Mouse (Mus musculus): Measurements from ENCODE around the gene Klhl20. TPM values are rescaled to one million over a fixed set of nuclear protein-coding genes. Genes with fewer than 3 reads are reported as not detected.

Klhl20 gene
- polyA plus RNA-seq, 1 experiment from 2014 or later = 22.6 TPM

DNA sequence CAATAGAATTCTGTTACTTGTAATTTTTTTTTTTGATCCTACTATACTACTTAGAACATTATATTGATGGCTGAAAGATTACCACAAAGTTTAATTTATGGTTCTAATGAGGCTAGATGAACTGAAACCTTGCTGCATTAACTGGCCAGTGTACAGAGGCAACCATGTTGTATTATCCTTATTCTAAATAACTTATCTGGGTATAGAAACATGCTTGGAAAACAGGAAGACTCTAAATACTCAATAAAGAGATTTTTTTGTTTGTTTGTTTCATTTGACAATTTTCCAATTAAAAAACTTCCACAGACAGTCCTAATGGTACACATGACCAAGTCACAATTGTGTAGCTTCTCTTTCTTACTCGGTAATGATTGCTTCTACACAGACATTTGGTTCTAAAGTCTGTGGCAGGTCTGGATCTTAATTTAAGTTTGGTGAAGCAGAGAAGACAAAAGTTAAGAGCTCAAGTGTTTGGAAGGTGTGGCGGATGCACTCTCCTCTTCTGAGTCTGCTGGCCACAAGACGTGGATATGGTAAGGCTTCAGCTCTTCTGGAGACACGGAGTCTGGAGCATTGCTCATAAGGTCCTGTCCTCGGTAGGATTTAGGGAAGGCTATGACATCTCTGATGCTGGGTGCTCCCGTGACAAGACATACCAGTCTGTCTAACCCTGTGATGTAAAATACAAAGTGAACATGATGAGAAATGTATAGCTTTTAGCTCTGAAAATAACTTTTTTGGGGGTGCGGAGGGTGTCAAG, 89.9 kb downstream of the Klhl20 start:
- peaks cover 40% of the 10 kb centered on the region for H3K36me3 ChIP-seq (ENCODE audit: control insufficient read depth, insufficient read depth, low read length)
- H3K27ac ChIP-seq (ENCODE audit: low read depth, low read length) = no peak overlapping the region
- H3K4me2 ChIP-seq (ENCODE audit: low read depth, low read length) = no peak overlapping the region
- WGBS = 93% methylated on average over 7 of the region's 7 CpGs
- H3K4me3 ChIP-seq (ENCODE audit: low read depth, low read length) = no peak overlapping the region
- no peak overlapping the region for H3K9ac ChIP-seq (replicated peaks; ENCODE audit: low read depth, low read length)
- H3K27me3 ChIP-seq (ENCODE audit: control insufficient read depth, insufficient read depth, low read length) = no peaks in the 10 kb centered on the region
- no peak for ATAC-seq (ENCODE audit: low read depth)
- H3K4me1 ChIP-seq (ENCODE audit: control insufficient read depth, insufficient read depth, low read length) = peaks cover 14% of the 10 kb centered on the region
- H3K9me3 ChIP-seq (ENCODE audit: control insufficient read depth, low read length) = no peaks in the 10 kb centered on the region

DNA sequence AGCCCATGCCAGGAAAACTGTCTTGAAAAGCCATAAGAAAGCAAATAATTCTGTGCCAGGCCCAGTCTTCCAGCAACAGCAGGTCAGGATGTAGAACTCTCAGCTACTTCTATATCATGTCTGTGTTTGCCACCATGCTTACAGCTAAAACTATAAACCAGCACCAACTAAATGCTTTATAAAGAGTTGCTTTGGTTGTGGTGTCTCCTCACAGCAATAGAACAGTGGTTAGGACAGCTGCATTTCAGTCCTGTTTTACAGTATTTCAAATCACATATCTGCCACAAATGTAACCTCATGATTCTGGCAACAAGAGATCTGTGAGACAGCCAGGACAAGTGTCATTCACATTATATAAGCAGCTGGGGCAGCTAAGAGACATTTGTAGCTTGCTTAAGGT, 90.5 kb downstream of the Klhl20 start:
- Histone ChIP-seq H3K4me3 (ENCODE audit: low read depth, low read length) (no peak overlapping the region), H3K9ac (replicated peaks; ENCODE audit: low read depth, low read length) (no peak overlapping the region), H3K27ac (ENCODE audit: low read depth, low read length) (no peak overlapping the region), H3K4me1 (ENCODE audit: control insufficient read depth, insufficient read depth, low read length) (peaks cover 14% of the 10 kb centered on the region), H3K27me3 (ENCODE audit: control insufficient read depth, insufficient read depth, low read length) (no peaks in the 10 kb centered on the region), H3K9me3 (ENCODE audit: control insufficient read depth, low read length) (no peaks in the 10 kb centered on the region), H3K36me3 (ENCODE audit: control insufficient read depth, insufficient read depth, low read length) (peaks cover 41% of the 10 kb centered on the region), H3K4me2 (ENCODE audit: low read depth, low read length) (no peak overlapping the region)
- no peak for ATAC-seq (ENCODE audit: low read depth)

DNA sequence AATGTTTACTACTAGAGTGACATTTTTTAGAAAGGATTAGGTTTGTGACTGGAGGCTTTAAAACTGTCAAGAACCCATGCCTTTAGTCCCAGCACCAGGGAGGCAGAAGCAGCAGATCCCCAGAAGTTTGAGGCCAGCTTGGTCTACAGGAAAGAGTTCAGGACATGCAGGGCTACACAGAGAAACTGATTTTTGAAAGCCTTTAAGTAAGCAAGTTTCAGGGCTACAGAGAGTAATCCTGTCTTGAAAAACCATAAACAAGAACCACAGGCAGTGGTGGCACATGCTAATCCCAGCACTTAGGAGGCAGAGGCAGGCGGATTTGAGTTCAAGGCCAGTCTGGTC, 90.9 kb downstream of the Klhl20 start:
- Histone ChIP-seq H3K9ac (replicated peaks; ENCODE audit: low read depth, low read length) (no peak overlapping the region), H3K27ac (ENCODE audit: low read depth, low read length) (no peak overlapping the region), H3K36me3 (ENCODE audit: control insufficient read depth, insufficient read depth, low read length) (peaks cover 41% of the 10 kb centered on the region), H3K9me3 (ENCODE audit: control insufficient read depth, low read length) (no peaks in the 10 kb centered on the region), H3K4me2 (ENCODE audit: low read depth, low read length) (no peak overlapping the region), H3K4me1 (ENCODE audit: control insufficient read depth, insufficient read depth, low read length) (peaks cover 14% of the 10 kb centered on the region), H3K27me3 (ENCODE audit: control insufficient read depth, insufficient read depth, low read length) (no peaks in the 10 kb centered on the region), H3K4me3 (ENCODE audit: low read depth, low read length) (no peak overlapping the region)
- WGBS = 72% methylated on average over 1 of the region's 1 CpGs
- ATAC-seq (ENCODE audit: low read depth) = no peak

DNA sequence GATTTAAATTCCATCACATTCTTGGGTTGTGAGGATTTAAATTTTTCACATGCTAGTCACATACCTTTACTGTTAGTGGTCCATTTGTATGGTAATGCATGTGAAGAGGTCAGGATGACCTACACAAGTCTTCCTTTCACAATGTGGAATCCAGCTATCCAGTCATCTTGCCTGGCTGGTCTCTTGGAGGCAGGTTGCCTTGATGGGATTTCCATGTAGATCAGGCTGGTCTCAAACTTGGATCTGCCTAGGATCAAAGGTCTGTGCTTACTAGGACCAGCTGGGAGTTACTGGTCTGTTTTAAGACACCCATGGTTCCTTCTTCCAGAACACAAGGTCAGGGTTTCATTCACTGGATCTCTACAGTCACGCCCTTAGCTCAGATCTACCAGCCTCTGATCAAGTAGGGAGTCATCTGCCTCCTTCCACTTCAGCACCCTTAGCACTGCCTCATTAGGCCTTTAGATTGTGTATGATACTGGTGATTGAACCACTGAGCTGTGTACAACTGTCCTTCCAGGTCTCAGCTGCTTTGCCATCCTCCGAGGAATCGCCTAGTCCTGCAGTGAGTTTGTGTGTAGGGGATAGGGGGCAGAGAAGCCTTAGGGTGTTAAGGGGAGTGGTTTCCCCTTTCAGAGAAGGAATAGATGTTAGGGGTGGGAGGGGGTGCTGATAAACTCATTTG, 91.4 kb downstream of the Klhl20 start:
- peak; percentile 10; the same call in 1 of the 2 replicates for ATAC-seq (ENCODE audit: low read depth)
- Histone ChIP-seq H3K4me1 (ENCODE audit: control insufficient read depth, insufficient read depth, low read length) (peaks cover 14% of the 10 kb centered on the region), H3K4me2 (ENCODE audit: low read depth, low read length) (no peak overlapping the region), H3K9ac (replicated peaks; ENCODE audit: low read depth, low read length) (no peak overlapping the region), H3K4me3 (ENCODE audit: low read depth, low read length) (no peak overlapping the region), H3K9me3 (ENCODE audit: control insufficient read depth, low read length) (no peaks in the 10 kb centered on the region), H3K27ac (ENCODE audit: low read depth, low read length) (no peak overlapping the region), H3K27me3 (ENCODE audit: control insufficient read depth, insufficient read depth, low read length) (no peaks in the 10 kb centered on the region), H3K36me3 (ENCODE audit: control insufficient read depth, insufficient read depth, low read length) (peaks cover 39% of the 10 kb centered on the region)
- WGBS = 19% methylated on average over 3 of the region's 3 CpGs

DNA sequence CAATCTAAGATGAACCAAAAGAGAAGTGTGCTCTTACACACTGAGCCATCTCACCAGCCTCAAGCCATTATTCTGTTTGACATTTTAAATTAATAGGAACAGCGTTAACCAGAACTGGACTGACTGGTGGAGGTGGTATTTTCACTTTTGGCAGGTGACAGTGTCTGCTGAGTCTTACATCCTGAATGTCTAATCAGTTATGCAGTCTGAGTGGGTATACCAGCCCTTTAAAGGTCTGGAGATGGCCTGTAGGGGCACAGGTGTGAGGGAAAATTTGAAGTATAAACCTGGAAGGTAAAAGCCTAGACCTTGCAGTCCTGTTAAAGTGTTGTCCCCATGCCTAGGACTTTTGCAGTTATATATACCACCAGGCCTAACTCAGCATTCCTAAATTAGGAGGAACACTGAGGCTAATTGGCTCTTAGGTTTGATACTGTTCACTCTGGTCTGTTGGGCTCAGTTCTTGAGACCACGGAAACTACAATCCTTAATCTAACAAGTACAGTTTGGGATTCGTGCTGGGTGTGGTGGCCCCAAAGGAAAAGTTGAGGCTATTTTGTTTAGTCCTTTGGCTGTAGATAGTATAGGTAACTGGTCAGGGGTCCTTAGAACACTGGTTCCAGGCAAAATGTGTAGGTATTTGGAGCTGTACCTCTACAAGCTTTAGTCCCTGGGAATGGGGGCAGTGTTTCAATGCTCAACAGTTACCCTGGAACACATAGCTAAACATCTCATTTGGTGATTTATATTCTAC, 92.2 kb downstream of the Klhl20 start:
- Histone ChIP-seq H3K4me3 (ENCODE audit: low read depth, low read length) (no peak overlapping the region), H3K9me3 (ENCODE audit: control insufficient read depth, low read length) (no peaks in the 10 kb centered on the region), H3K36me3 (ENCODE audit: control insufficient read depth, insufficient read depth, low read length) (peaks cover 37% of the 10 kb centered on the region), H3K4me2 (ENCODE audit: low read depth, low read length) (no peak overlapping the region), H3K27me3 (ENCODE audit: control insufficient read depth, insufficient read depth, low read length) (no peaks in the 10 kb centered on the region), H3K9ac (replicated peaks; ENCODE audit: low read depth, low read length) (no peak overlapping the region), H3K27ac (ENCODE audit: low read depth, low read length) (no peak overlapping the region), H3K4me1 (ENCODE audit: control insufficient read depth, insufficient read depth, low read length) (peaks cover 14% of the 10 kb centered on the region)
- ATAC-seq (ENCODE audit: low read depth) = no peak
- 5% methylated on average over 3 of the region's 3 CpGs for WGBS

Other genes with a start within 250 kb of the Klhl20 start
- gene Rc3h1, start 225.1 kb downstream of the Klhl20 start, polyA plus RNA-seq (2014; fragmentation: Nextera tagmentation; extraction: Ambion mirVana) = 8.6 and 13.0 TPM in 2 replicates
- gene Serpinc1, start 152.9 kb downstream of the Klhl20 start, polyA plus RNA-seq (2014; fragmentation: Nextera tagmentation; extraction: Ambion mirVana) = 2.4 and 3.0 TPM in 2 replicates
- gene Zbtb37, start 96.7 kb downstream of the Klhl20 start, polyA plus RNA-seq (2014; fragmentation: Nextera tagmentation; extraction: Ambion mirVana) = 12.3 and 19.1 TPM in 2 replicates
- gene Dars2, start 60.9 kb downstream of the Klhl20 start, polyA plus RNA-seq (2014; fragmentation: Nextera tagmentation; extraction: Ambion mirVana) = 26.4 and 29.3 TPM in 2 replicates
- 7.8 and 9.3 TPM in 2 replicates for gene Cenpl, start 60.8 kb downstream of the Klhl20 start, polyA plus RNA-seq (2014; fragmentation: Nextera tagmentation; extraction: Ambion mirVana)
- 24.6 and 28.3 TPM in 2 replicates for gene Ankrd45, start 11.2 kb upstream of the Klhl20 start, polyA plus RNA-seq (2014; fragmentation: Nextera tagmentation; extraction: Ambion mirVana)
- 0.22 and 0.58 TPM in 2 replicates for gene Tex50, start 27.8 kb upstream of the Klhl20 start, polyA plus RNA-seq (2014; fragmentation: Nextera tagmentation; extraction: Ambion mirVana)
- 154 and 180 TPM in 2 replicates for gene Prdx6, start 119.7 kb upstream of the Klhl20 start, polyA plus RNA-seq (2014; fragmentation: Nextera tagmentation; extraction: Ambion mirVana)